Mouse (Mus musculus) frontal cortex, adult (tissue): ENCODE data around the gene Gprc5a.

ENCODE experiments used
- ATAC-seq: cut with Nextera tagmentation; 2 replicates; pipeline ENCODE4 v1.9.2; 2017; ENCODE audit warnings: mild to moderate bottlenecking, moderate library complexity, mixed read lengths; ENCODE audit not compliant: low TSS enrichment

Gene Gprc5a

DNA sequence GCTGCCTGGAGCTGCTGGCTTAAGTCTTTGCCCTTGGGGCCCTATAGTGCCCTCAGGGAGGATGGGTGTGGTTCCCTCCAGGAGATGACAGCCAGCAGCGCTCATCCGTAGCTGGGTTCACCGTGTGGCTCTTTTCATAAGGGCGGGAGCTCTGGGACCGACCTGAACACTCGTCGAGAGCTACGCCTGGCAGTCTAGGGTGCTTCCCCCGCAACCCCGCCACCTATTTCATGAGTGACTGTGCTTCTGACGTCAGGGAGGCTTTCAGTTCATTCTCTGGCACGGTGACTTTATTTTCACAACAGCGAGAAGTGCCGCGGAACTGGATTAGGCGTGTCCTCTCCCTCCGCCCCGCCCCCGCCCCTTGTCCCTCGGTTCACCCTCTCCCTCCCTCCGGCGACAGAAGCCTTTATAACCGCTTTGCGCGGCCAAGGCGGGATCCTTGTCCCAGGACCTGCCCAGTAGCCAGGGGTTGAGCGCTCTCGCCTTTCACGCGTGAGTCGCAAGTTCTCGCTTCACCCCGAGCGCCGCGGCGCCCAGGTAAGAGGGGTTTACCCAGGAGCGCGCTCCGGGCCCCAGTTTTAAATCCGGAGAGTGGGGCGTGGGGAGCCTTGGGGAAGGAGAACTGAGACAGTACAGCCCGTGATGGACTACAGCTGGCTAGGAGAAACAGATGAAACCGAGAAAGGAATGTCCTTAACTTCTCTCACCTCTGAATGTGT is at the start of gene Gprc5a:
TSS of gene Gprc5a (plus strand) at position 416 of the 722 bp plus-strand sequence.
- peak; percentile 74 for ATAC-seq

DNA sequence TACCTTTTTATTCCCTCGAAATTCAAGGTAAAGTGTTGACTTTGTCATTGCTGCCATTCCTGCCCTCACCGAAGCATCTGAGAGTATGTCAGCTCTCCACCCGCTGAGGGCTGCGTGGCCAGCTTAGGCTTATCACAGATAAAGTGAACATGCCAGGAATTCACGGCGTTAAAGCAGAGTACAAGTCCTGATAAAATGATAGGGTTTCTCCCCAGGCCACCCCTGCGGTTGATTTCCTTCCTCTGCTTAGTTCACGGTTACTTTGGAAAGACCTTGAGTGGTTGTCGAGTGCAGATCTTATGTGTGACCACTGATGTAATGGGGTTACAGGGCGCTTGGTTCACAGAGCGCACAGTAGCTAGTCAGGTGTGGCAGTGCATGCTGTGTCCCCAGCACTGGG is 48.2 kb upstream of the Gprc5a start:
- ATAC-seq, result no peak

DNA sequence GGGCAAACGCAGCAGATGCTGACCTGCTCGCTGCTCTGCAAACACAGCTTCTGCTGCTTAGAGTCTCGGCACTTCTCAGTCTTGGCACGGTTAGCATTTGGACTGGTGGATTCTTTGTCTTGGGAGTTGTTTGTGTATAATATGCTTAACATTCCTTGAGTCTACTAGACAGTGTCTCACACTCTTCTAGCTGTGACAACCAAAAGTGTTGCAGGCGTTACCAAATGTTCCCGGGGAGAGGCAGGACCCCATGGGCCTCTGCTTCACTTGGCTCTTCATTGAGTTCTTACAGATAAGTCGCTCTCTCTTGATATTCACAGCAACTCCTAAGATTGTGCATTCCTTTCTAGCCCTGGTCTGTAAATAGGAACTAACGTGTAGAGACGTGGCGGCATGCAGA is 45.9 kb upstream of the Gprc5a start:
- ATAC-seq, result no peak

DNA sequence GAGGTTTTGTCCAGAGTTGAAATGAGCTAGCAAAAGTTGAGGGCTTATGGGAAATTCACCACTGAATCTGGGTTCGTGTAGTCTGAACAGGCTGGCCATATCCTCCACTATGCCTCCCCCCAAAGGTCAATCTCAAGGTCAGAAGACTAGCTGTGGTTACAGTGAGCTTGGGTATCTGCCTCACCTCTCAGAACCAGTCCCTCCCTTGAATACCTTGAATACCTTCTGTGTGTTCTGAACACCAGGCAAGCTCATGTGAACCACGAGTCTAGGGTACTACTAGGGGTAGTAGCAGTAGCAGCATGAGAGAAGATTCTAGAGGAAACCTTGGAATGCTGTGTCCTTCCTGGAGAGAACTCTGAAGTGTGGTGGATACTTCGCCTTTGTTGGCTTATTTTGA is 43.8 kb upstream of the Gprc5a start:
- no peak for ATAC-seq

DNA sequence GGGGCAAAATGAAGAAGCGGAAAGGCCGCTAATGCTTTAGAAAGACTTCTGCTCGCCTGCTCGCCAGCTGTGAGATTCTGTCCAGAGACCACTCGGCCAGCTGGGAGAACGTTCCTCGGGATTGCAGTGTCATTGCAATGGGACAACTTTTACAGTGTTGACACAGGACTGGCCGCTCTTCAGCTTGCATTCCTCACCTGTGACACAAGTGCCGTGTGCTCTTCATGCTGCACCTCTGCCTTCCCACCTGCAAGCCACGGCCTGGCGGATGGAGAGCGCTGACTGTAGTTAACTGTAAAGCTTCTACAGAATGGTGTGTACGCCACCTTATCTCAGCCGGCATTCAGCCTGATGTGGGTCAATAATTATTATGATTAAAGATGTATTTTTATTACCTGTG is 42.1 kb upstream of the Gprc5a start:
- no peak for ATAC-seq

DNA sequence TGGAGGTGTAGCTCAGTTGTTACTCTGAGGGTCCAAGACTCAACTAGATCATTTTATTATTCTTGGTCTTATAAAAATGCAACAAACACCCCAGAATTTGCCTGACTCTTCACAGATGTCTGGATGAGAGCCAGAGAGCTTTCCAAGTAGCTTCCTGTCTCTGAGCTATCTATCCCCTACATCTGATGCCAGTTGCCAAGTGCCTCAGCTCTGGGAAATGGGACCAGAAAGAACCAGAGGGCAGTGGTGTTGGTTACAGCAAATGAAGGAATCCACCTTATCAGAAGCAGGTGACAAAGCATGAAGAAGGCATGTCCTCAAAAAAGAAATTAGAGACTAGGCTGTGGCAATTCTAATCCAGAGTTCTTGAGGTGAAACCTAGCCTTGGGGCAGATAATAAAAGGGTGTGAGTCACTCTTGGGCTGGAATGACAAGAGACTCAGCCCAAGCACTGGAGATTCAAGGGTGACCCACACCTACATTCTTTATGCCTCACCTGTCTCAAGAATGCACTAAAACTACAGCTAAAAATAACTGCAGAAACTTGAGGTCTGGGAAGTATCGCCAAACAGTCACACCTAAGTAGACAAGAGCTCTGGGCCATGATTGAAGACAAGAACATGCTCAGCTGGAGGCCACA is 40.5 kb upstream of the Gprc5a start:
- ATAC-seq, result no peak

DNA sequence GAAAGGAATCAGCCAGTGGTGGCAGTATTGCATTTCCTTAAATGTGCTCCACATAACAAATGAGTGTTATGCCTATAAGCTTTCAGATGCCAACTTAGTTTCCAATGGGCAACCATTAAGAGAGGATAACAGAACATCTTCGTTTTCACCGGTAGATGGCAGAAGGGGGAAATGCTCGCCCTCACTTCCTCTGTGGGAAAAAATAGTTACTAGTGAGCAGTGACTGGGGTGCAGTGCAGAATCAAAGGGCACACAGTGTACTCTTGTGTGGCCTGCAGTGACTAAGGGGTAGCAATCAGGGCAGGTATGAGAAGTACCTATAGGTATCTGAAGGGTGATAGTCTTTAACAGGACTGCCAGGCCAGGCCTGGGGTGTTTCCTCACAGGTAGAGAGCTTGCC is 39.2 kb upstream of the Gprc5a start:
- peak; percentile 92 for ATAC-seq

DNA sequence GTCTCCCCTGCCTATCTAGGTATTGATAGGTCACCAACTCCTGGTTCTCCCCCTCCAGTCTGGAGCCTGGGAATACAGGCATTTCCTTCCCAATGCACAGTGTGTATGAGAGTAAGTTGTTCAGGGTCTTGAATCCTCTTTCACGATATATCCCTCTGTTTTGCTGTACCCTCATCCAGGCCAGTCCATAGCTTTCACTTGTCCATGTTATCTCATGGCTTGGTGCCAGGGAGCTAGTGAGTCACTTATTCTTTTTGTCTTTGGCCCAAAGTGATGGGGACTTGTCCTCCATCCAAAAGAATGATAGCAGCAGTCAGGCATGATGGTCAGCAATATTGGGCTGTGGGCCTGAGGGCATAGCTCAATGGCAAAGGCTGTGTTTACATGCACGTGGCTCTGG is 38.7 kb upstream of the Gprc5a start:
- ATAC-seq, result no peak

DNA sequence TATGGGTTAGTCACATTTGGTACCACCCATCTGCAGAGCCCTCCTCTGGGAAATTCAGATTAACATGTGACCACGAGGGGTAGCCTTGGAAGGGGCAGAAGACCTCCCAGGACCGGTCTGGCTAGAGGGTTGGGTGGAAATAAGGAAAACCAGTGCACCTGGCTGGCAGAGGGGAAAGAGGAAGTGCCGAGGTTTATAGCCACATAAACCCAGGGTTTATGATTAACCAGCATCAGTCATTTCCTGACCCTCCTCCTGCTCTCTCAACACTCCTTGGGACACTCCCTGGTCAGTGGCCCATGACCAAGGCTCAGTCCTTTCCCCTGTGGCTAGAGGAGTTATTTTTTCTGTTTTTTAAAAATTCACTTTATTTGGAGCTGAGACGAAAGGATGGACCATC is 36.2 kb upstream of the Gprc5a start:
- ATAC-seq, result no peak

DNA sequence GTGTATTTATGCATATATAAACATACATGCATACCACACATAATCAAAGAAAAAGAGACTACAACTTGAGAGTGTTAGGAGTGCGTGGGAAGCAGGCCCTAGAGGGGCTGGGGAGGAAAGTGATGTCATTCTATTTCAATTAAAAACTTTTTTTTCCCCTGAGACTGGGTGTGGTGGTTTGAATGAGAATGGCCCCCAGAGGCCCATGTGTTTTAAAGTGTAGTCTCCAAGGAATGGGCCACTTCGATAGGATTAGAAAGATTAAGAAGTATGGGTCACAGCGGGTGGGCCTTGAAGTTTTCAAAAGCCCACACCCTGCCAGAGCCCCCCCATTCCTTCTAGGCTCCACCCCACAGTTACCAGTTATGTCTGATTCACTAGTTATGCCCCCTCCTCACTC is 26.8 kb upstream of the Gprc5a start:
- ATAC-seq, result no peak

DNA sequence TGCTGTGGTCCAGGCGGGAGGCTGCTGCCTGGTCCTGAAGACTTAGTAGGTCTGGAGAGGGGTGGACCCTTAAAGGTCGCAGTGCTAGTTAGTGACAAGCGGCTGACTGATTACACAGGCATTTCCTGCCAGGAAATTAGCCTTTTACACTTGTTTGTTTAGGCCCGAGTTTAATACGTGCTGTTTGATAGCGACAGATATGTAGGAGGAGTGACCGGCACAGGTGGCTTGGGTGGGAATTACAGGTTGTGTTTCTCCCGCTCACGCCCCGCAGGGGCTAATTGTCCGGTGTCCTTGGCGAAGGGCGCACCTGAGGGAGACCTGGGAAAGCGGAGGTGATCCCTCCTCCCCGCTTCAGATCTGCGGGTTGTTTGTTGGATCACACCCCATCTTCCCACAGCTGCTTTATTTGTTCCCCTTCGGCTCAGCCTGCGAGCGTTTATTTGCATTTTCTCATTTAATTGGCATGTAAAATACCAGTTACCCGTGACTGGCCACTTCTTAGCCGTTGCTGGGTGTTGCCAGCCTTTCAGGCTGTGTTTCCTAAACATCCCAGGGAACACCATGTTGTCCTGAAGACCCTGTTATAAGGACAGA is 25.1 kb upstream of the Gprc5a start:
- ATAC-seq, result no peak

DNA sequence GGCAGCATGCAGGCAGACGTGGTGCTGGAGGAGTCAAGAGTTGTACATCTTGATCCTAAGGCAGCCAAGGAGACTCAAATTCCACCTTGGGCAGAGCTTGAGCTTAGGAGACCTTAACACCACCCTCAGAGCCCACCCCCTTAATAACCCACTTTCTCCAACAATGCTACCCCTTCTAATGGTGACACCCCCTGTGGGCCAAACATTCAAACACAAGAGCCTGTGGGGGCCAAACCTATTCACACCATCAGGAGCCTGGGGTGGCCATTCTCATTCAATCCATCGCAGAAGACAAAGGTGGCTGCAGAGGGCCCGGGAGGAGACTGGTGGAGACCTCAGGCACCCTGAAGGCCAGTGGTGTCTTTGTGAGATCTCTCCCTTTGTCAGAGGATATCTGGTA is 23.5 kb upstream of the Gprc5a start:
- ATAC-seq, result no peak

DNA sequence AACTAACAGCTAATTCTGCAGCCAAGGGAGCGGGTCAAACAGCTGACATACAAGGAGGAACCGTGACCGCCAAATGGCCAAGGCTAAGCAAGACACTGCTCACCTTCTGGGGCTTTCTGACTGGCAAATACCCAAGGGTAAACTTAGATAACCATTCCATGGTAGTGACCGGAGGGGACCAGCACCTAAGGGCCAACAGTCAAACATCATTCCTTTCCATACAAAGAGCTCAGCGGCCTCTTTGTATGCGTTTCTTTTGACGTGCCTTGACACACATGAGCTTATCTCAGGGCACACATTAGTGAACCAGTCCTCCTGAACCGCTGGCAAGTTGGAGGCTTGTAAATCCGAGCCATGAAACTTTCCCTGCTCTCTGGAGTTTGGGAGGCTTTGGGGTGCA is 18.2 kb upstream of the Gprc5a start:
- no peak for ATAC-seq

DNA sequence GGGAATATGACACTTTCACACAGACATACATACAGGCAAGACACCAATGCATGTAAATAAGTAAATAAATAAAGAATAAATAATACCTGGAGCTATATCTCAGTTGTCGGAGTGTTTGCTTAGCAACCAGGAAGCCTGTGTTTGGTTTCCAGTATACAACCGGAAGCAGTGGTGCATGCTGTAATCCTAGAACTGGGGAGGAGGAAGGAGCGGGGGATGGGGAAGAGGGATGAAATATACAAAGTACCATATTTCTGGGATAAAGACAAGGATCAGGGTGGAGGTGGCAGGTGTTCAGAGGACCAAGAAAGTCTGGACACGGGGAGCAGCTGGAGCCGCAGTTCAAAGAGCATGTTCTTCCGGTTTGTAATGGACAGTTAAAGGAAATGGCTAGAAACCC is 16.9 kb upstream of the Gprc5a start:
- ATAC-seq, result no peak

DNA sequence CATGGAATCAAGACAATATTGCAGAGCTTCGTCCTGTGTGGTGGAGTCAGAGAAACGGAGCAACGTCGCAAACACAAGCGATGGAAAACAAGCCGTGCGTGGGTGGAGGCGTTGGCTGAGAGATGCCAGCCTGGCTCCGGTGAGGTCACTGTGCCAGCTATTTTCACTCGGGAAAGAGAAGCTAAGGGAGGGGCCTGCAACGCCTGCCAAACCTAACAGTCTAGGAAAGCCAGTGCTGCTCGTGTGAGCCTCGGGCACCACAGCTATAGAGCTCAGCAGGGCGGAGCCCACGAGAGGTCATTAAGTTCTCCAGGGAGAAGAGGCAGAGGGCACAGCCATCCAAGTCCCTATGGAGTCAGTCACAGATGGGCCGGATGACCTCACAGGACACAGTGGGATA is 16.5 kb upstream of the Gprc5a start:
- no peak for ATAC-seq

DNA sequence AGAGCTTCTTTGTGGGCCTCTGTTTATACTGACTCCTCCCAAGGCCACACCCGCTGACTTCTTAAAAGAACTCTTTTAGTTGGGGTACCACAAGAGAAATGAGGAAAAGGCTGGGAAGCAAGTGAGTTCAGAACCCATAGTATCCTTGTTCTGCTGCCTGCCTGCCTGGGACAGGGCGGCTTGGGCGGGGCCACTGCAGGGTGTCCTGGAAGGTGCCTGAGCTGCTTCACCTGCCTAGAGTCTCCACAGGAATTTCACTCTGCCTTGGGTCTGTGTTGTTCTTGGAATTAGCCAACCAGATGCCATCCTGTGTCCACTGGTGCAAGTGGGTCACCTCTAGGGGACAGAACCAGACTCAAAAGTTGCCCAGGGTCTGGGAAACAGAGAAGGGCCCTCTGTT is 11.7 kb upstream of the Gprc5a start:
- no peak for ATAC-seq

DNA sequence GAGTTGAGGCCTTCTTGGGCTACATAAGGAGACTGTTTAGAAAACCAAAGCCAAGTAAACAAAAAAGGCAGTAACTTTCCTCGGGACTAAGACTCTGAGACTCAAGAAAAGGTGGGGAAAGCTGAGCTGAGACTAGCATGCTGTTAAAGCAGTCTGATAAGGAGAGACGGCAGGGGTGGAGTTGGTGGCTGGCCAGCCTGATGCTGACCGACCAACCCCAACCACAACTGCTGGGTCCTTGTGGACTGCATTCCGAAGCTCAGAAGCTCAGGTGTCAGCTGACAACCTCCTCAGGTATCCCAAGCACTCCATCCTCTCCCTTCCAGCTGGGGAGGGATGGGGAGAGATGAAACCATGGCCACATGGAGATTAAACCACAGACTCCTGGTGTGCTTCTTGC is 9.6 kb upstream of the Gprc5a start:
- no peak for ATAC-seq

DNA sequence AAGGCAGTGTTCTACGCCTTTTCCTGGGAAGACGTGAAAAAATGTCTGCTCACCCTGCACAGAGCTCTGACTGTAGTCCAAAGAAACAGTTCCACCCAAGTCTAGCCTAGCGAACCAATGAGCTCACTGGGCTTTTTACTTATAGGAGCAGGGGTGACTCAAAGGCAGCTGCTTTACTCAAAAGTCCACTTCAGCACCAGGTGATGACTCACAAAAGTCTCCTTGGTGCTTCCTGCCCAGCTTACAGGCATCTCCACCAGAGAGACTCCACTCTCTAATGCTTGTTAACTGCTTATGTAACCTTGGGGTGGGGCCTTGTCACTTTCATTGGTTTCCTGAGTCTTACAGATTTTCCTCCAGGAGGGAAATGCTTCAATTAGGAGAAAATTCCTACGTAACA is 4.7 kb upstream of the Gprc5a start:
- ATAC-seq, result no peak

DNA sequence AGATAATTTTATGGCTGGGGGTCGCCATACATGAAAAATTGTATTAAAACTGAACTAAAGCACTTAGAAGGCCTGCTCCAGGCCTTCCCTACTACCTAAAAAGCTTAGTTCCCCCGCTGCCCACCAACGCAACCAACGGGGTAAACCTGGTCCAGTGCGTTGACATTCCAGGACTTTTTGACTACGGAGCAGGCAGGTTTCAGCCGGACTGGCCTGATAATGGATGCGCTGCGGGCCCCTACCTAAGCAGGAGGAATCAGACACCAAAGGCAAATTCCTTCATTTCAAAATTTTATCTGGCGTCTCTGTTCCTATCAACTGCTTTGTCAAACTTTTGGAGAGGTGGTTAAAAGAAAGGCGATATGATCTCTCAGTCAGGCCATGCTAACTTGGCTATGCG is 830 bp upstream of the Gprc5a start:
- no peak for ATAC-seq

DNA sequence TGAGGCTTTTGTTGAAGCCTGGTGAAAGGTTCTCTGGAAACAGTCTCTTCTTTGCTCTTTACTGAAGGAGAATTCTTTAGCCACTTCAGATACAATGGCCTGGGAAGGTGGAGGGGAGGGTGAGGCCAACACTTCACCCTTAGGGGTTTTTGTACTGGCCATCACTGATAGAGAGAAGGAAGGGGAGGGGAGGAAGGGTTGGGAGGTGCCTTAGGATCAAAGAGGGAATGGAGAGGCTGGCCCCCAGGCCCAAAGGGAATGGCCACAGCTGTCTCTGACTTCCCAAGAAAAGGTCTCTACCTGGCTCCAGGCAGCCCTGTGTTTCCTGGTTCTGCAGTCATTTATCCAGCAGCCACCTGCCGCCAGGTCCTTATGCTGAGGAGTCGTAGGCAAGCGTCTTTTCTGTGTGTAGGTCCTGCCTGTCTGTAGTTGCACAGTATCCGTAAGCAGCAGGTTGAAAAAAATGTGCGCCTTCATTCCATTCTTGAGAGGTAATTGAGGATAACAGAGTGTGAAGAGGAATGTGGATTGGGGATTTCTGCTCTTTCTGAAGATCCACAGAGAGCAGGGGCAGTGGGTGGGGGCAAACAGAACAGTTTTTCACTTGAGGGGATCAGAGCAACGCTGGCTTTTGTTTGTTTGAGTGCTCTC is 1.5 kb downstream of the Gprc5a start:
- ATAC-seq, result no peak

DNA sequence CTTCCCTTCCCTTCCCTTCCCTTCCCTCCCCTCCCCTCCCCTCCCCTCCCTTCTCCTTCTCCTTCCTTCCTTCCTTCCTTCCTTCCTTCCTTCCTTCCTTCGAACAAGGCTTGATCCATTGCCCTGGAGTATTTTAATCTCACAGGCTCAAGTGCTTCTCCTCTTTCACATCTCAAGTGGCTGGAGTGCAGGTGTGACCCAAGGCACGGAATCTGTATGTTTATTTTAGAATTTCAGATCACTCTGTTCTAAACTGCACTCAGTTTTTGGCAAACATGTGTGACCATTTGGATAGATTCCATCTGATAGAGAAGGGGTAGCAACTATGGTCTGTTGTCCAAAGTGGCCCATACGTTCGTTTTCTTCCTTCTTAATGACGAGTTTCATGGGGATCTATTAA is 2.8 kb downstream of the Gprc5a start:
- ATAC-seq, result no peak

DNA sequence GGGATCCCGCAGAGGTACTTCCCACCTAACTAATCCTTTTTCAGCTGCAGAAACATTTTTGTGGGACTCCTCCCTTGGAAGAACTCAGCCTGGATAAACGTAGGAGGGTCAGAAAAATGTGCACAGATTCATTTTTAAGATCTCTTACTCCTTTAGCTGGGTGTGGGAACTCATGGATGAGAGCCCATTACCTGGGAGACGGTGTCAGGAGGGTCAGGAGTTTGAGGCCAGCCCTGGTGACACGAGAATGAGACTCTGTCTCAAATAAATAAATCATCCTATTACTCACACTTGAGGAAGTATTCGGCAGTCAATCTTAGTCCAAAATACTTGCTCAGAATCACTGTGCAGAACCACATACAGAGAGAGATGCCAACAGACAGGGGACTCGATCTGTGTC is 4.4 kb downstream of the Gprc5a start:
- ATAC-seq, result no peak

DNA sequence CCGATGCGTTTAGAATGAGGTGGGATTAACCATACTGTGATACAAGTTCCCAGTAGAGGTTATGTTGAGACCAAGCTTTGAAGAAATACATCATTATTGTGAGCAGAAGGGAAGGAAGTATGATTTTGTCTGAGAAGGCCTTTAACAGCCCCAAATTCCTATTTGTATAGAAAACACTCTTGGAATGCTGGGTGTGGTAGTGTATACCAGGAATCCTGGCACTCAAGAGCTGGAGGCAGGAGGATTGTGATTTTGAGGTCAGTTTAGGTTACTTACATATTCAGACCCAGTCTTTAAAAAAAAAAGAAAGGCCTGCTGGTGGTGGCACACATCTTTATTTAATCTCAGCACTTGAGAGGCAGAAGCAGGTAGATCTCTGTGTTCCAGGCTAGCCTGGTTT is 4.9 kb downstream of the Gprc5a start:
- no peak for ATAC-seq
